Mouse (Mus musculus) hindbrain, postnatal 0 days (tissue): ENCODE measurements at regions not wholly inside any gene's neighbourhood (a gene's known extent, or its start where the extent isn't known, plus 50 kb on each side); places are given as distances from the start of the nearest gene placed in this dataset.
A peak's percentile ranks its signal among the peaks of the same experiment; 100 is the strongest.

Experiments
- ATAC-seq: fragments of 200-750 bp; cut with Nextera tagmentation; 2 replicates; pipeline ENCODE4 v1.8.0; 2017; ENCODE audit warnings: mild to moderate bottlenecking, moderate TSS enrichment, moderate library complexity
- DNase-seq: peaks from one replicate; pipeline ENCODE4 v3.0.0-alpha.2; 2015; ENCODE audit warnings: low spot score
- H3K27ac ChIP-seq: fragments of 300-500 bp; sonication (generic); 2 replicates; pipeline ENCODE4 v1.5.1; 2014; ENCODE audit warnings: mild to moderate bottlenecking
- H3K27me3 ChIP-seq: fragments of 300-500 bp; sonication (generic); 2 replicates; pipeline ENCODE4 v1.6.1; 2014; ENCODE audit warnings: low read length, mixed read lengths; ENCODE audit not compliant: insufficient read depth
- H3K36me3 ChIP-seq: fragments of 300-500 bp; sonication (generic); 2 replicates; pipeline ENCODE4 v1.6.1; 2014; ENCODE audit warnings: low read length, mixed read lengths; ENCODE audit not compliant: insufficient read depth
- H3K4me1 ChIP-seq: fragments of 300-500 bp; sonication (generic); 2 replicates; pipeline ENCODE4 v1.6.1; 2014; ENCODE audit warnings: antibody characterized with exemption, low read length, mixed read lengths; ENCODE audit not compliant: insufficient read depth
- H3K4me2 ChIP-seq: fragments of 300-500 bp; sonication (generic); 2 replicates; pipeline ENCODE4 v1.6.1; 2014; ENCODE audit warnings: low read depth, mild to moderate bottlenecking, low read length, moderate library complexity, mixed read lengths
- H3K4me3 ChIP-seq: fragments of 300-500 bp; sonication (generic); 2 replicates; pipeline ENCODE4 v1.5.1; 2014; ENCODE audit warnings: low read length
- H3K9ac ChIP-seq: fragments of 300-500 bp; sonication (generic); replicated peaks from 2 replicates; pipeline ENCODE4 v1.6.1; 2014; ENCODE audit warnings: mild to moderate bottlenecking, low read length, moderate library complexity, mixed read lengths
- H3K9me3 ChIP-seq: fragments of 300-500 bp; sonication (generic); 2 replicates; pipeline ENCODE4 v1.6.1; 2016; ENCODE audit warnings: low read length, mixed read lengths
- CTCF ChIP-seq: IDR thresholded peaks from 2 replicates; pipeline ENCODE4 v1.5.1; 2016; ENCODE audit warnings: antibody characterized with exemption, control low read depth, low read depth
- WGBS: fragments of 180-500 bp; shearing (Covaris S2); extraction: QIAGEN DNeasy Blood & Tissue Kit; methylation state at CpG from one replicate; pipeline ENCODE4 v1.1.7; 2014; 5-methylcytosine and 5-hydroxymethylcytosine counted together

DNA sequence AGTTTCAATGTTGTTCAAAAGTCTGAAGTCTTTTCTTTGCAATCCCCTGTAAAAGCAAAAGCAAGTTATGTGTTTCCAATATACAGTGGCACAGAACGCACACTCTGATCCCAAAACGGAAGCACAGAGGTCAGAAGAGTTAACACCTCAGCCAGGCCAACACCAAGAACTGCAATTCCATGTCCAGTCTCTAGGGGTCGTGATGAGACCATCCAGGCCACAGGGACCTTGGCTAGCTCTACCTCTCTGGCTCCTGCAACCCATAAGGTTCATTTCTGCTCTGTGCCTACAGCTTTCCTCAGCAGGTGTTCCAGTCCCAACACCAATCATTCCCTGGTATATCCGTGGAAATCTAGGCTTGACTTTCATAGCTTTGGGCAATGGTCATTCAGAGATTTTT lies 243.6 kb downstream of the Drd1 start:
- DNase-seq (peak; percentile 49), ATAC-seq (no peak)
- H3K4me2 ChIP-seq, result no peak overlapping the region
- no peak overlapping the region for H3K4me3 ChIP-seq
- no peaks in the 10 kb centered on the region for H3K9me3 ChIP-seq
- H3K36me3 ChIP-seq, result no peaks in the 10 kb centered on the region
- H3K27ac ChIP-seq, result no peak overlapping the region
- WGBS, result 46% methylated on average over 4 of the region's 4 CpGs
- TF ChIP-seq CTCF, result peak; percentile 77
- H3K27me3 ChIP-seq, result no peaks in the 10 kb centered on the region
- no peak overlapping the region for H3K9ac ChIP-seq
- H3K4me1 ChIP-seq, result peaks cover 8% of the 10 kb centered on the region

DNA sequence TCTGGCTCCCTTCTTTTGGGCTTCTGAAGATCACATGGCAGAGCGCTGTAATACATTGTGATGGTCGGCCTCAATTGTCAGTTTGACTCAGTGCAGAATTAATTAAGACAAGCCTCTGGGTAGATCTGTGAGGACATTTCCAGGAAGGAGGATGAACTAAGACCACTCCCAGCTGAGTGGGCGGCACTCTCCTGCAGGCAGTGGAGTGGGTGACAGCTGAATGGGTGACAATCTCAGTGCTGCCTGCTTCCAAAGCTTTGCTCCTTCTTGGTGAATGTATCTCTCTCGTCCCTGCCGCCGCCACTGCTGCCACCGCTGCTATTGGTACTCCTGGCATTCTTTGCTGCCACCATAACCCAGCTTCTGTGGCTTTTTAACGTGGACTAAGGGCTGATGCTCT lies 244.4 kb downstream of the Drd1 start:
- H3K4me1 ChIP-seq, result peaks cover 8% of the 10 kb centered on the region
- H3K27ac ChIP-seq, result no peak overlapping the region
- H3K9me3 ChIP-seq, result no peaks in the 10 kb centered on the region
- WGBS, result 66% methylated on average over 8 of the region's 8 CpGs
- H3K9ac ChIP-seq, result no peak overlapping the region
- H3K4me3 ChIP-seq, result no peak overlapping the region
- no peak for ATAC-seq
- no peak overlapping the region for H3K4me2 ChIP-seq
- no peak for TF ChIP-seq CTCF
- DNase-seq, result no peak
- no peaks in the 10 kb centered on the region for H3K36me3 ChIP-seq
- H3K27me3 ChIP-seq, result no peaks in the 10 kb centered on the region

GRCm38 (mm10) chr13:53807791-53808525 lies 247.5 kb downstream of the Drd1 start:
- H3K9me3 ChIP-seq, result no peaks in the 10 kb centered on the region
- H3K27ac ChIP-seq, result no peak overlapping the region
- H3K36me3 ChIP-seq, result no peaks in the 10 kb centered on the region
- H3K4me3 ChIP-seq, result no peak overlapping the region
- H3K4me2 ChIP-seq, result no peak overlapping the region
- peaks cover 4% of the 10 kb centered on the region; the same call in 1 of the 2 replicates for H3K4me1 ChIP-seq
- ATAC-seq (no peak), DNase-seq (peak; percentile 53)
- WGBS, result 51% methylated on average over 13 of the region's 13 CpGs
- TF ChIP-seq CTCF, result no peak
- no peak overlapping the region for H3K9ac ChIP-seq
- H3K27me3 ChIP-seq, result no peaks in the 10 kb centered on the region

- H3K9me3 ChIP-seq, result no peaks in the 10 kb centered on the region
- peaks cover 4% of the 10 kb centered on the region; the same call in 1 of the 2 replicates for H3K4me1 ChIP-seq
- no peaks in the 10 kb centered on the region for H3K36me3 ChIP-seq
- 45% methylated on average over 4 of the region's 4 CpGs for WGBS
- H3K27me3 ChIP-seq, result no peaks in the 10 kb centered on the region
- no peak for TF ChIP-seq CTCF
- no peak overlapping the region for H3K9ac ChIP-seq
- DNase-seq, result no peak
- no peak overlapping the region for H3K4me3 ChIP-seq
- ATAC-seq, result no peak
- H3K27ac ChIP-seq, result no peak overlapping the region
- H3K4me2 ChIP-seq, result no peak overlapping the region
Observed at GRCm38 (mm10) chr13:53805872-53806271, 249.6 kb downstream of the Drd1 start.

GRCm38 (mm10) chr13:53800978-53801377 lies 254.5 kb downstream of the Drd1 start:
- Histone ChIP-seq H3K36me3 (no peaks in the 10 kb centered on the region), H3K9ac (no peak overlapping the region), H3K27ac (no peak overlapping the region), H3K4me3 (no peak overlapping the region), H3K27me3 (no peaks in the 10 kb centered on the region), H3K4me2 (no peak overlapping the region), H3K4me1 (no peaks in the 10 kb centered on the region), H3K9me3 (no peaks in the 10 kb centered on the region)
- WGBS, result 85% methylated on average over 5 of the region's 5 CpGs
- ATAC-seq (no peak), DNase-seq (no peak)
- no peak for TF ChIP-seq CTCF

DNA sequence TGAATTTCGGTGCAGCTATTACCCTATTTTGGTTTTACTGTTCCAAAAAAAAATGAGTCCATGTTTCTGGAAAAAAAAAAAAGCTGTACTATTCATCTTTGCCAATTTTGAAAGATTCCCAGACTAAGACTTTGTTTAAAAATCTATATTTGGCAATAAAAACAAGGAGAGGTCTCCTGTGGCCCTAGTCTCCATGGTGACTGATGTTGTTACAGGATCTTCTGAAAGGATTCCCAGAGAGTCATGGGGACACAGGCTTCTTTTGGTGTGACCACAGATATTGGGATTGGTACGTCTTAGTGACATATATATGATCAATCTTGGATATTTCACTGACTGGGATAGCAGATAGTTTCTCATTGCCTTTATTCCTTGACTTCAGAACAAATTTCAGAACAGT lies 266.7 kb downstream of the Drd1 start:
- ATAC-seq, result no peak
- Histone ChIP-seq H3K9me3 (0 out of 2 replicates have a peak, but pooled peaks cover 3% of the 10 kb centered on the region), H3K9ac (no peak overlapping the region), H3K4me1 (no peaks in the 10 kb centered on the region), H3K4me2 (no peak overlapping the region), H3K36me3 (no peaks in the 10 kb centered on the region), H3K27me3 (no peaks in the 10 kb centered on the region), H3K4me3 (no peak overlapping the region), H3K27ac (no peak overlapping the region)
- WGBS, result 73% methylated on average over 2 of the region's 2 CpGs
- TF ChIP-seq CTCF, result no peak
- no peak for DNase-seq

- H3K36me3 ChIP-seq, result no peaks in the 10 kb centered on the region
- no peak overlapping the region for H3K4me2 ChIP-seq
- H3K9me3 ChIP-seq, result 0 out of 2 replicates have a peak, but pooled peaks cover 3% of the 10 kb centered on the region
- H3K27ac ChIP-seq, result no peak overlapping the region
- 23% methylated on average over 6 of the region's 6 CpGs for WGBS
- DNase-seq (peak; percentile 92), ATAC-seq (peak; percentile 66; the same call in 1 of the 2 replicates)
- no peaks in the 10 kb centered on the region for H3K4me1 ChIP-seq
- H3K27me3 ChIP-seq, result no peaks in the 10 kb centered on the region
- no peak overlapping the region for H3K4me3 ChIP-seq
- TF ChIP-seq CTCF, result peak; percentile 98
- no peak overlapping the region for H3K9ac ChIP-seq
Observed at GRCm38 (mm10) chr13:53783492-53783891, 272.0 kb downstream of the Drd1 start.
